Mouse (Mus musculus) monocyte, adult 5-6 weeks (primary cell): ENCODE results near the gene Fam83g. TPM values are rescaled to one million over a fixed set of nuclear protein-coding genes. Genes with fewer than 3 reads are reported as not detected.

Experiments
- ATAC-seq: fragments of 153-309, 156-312 bp; replicated peaks from 2 replicates; pipeline ENCODE4 v1.8.0; 2017; ENCODE audit warnings: mild to moderate bottlenecking; ENCODE audit not compliant: low TSS enrichment, insufficient number of reproducible peaks, severe bottlenecking, poor library complexity, low FRiP score
- total RNA-seq: library from RNA; stranded (forward); fragments of 200-1000, 200-491, 200-594 nt; gene quantifications from 3 replicates; pipeline ENCODE4 v1.2.3, GENCODE M21; 2017

Fam83g gene
- total RNA-seq, 1 experiment from 2014 or later, result not detected

- no peak for ATAC-seq
Measured at GRCm38 (mm10) chr11:61702494-61702893, 18.6 kb downstream of the Fam83g start.

DNA sequence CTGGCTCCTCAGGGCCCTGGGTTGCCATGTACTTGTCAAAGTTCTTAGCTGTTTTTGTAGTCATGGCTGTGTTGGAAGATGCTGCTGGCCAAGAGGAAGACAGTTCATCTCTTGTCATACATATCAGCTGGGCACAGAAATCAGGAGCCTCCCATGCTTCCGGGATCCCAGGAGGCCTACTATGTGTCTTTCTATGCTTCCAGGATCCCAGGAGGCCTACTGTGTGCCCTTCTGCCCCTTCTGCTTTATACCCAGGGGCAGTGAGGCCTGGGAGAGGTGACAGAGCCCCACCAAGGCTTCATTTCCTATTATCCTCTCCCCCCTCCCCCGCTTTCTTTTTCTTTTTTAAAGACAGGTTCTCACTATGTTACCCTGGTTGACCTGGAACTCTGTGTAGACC, 21.7 kb downstream of the Fam83g start:
- no peak for ATAC-seq

- no peak for ATAC-seq
Measured at GRCm38 (mm10) chr11:61706232-61706631, 22.3 kb downstream of the Fam83g start.

DNA sequence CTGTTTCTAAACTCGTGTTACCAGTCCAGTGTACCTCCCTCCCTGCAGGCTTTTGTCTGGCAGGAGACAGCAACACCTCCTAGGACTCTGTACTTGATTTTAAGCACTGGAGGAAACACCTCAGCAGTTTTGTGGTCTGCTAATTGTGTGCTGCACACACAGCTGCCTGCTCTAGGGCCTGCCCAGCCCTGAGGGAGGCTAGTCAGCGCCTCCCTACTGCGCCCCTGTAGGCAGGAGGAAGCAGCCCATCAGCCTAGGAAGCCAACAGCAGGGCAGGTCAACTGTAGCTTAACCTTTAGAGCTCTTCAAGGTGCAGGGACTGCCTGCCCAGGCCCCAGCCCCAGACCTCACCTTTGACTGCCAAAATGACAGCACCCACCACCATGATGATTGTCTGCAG, 25.0 kb downstream of the Fam83g start:
- ATAC-seq, result no peak

DNA sequence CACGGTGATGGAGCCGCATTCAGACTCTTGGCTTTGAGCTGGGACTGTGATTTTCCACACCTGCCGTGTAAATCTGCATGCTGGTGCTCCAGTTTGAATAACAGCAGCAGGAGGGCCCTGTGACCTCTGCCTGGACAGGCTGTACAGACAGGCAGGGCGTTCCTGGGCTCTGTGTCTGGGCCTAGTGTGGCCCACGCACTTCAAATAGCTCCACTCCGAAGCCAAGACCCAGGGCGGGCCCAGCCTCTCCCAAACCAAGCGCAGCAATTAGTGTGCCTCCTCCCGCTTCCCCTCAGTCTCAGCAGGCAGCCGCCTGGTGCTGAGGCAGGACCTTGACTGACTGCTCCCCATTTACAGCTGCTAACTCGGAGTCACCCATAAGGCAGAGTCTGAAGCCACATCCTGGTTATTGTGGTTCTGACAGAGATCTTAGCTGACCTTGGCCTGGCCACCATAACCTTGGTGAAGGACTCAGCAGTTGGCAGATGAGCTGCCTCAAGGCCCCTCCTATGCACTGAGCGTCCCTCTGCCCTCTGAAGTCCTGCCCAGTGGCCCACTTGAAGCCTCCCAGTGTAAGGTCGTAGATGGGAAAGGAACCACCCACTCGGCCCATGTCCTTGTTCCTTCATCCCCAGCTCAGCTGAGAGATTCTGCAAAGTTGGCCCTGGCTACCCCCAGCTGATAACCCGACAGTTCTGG, 29.4 kb downstream of the Fam83g start:
- ATAC-seq, result no peak

DNA sequence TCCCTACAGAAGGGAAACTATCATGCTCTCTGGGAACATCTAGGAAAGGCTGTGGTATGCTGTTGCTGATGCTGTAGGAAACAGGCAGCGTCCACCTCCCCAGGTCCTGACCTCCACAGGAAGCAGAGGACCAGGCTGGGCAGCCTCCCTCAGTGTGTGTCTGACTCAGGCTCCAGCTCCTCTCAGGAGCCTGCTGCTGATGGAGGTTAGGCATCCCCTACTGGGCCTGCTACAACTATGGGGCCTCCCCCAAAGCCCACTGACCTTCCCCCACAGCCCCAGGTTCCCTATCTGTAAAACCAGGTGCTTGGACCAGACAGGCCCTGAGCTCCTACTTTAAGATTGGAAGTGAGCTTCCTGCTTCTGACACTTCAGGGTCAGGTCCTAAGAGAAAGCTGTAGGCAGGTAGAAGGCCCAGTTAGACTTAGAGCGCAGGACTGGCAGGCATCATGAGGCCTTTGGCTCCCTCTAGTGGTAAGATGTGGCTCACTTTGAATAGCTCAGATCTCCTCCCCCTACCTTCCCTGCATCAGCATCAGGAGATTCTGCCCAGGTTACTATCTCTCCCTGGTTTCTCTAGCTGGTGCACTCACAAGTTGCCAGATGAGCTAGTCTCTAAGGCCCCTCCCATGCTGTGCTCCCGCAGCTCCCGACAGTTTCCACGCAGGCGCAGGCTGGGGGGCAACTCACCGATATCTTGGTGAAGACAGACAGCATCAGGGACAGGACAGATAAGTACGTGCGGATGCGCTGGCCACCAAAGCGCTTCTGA, 30.6 kb downstream of the Fam83g start:
- peak; percentile 60; the same call in 1 of the 2 replicates for ATAC-seq

DNA sequence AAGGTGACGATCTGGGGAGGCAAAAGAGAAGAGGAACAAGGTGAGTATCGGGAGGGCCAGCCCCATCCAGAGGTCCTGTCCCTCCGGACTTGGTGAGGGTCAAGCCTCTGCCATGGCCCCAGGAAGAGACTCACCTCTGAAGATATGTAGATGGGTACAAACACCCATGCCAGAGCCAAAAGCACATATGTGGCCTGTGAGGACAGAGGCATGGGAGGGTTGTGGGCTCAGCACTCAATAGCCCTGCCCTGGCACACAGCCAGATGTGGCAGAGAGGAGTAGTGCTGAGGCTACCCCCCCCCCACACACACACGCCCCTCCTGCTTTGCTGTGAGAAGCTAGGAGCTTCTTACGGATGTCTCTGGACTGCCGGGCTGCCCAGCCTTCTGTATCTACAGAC, 31.2 kb downstream of the Fam83g start:
- no peak for ATAC-seq

- ATAC-seq, result no peak
Measured at GRCm38 (mm10) chr11:61717990-61718389, 34.1 kb downstream of the Fam83g start.

DNA sequence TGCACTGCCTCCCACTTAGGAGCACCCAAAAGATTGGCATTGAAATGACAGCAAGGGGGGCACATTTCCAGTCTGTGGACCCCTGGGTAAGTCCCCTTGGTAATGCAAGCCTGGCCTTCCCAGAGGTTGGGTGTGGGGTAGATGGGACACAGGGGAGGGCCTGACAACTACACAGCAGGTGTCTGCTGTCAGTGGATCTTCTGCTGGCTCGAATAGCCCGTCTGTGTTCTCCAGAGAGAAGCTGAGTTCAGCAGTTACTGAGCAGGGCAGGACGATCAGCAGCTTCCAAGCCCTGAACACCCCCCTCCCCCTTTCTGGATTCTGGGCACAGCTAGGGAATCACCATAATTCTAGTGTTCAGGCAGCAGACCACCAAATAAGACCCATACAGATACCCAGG, 35.5 kb downstream of the Fam83g start:
- ATAC-seq, result no peak

- no peak for ATAC-seq
Measured at GRCm38 (mm10) chr11:61719826-61720225, 35.9 kb downstream of the Fam83g start.

- no peak for ATAC-seq
Measured at GRCm38 (mm10) chr11:61720636-61721035, 36.7 kb downstream of the Fam83g start, which contains the start of gene Slc5a10. Slc5a10 (minus strand) TSS chr11:61720826.

DNA sequence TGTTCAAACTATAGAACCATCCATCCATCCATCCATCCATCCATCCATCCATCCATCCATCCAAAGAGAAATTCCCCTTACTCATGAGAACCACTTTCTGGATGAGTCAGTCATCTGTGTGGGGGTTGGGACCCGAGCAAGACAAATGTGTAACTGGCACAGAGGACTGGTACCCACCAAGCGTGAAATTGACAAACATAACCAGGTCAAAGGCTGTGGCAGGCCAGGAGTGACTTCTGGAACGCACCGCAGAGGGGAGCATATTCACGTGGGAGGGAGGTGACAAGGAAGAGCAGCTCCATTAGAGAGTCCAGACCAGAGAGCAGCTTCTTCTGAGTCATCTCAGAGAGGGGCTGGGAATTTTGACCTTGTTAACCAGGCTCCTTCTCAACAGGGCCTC, 38.2 kb downstream of the Fam83g start:
- no peak for ATAC-seq

- no peak for ATAC-seq
Measured at GRCm38 (mm10) chr11:61728037-61728436, 44.1 kb downstream of the Fam83g start.

DNA sequence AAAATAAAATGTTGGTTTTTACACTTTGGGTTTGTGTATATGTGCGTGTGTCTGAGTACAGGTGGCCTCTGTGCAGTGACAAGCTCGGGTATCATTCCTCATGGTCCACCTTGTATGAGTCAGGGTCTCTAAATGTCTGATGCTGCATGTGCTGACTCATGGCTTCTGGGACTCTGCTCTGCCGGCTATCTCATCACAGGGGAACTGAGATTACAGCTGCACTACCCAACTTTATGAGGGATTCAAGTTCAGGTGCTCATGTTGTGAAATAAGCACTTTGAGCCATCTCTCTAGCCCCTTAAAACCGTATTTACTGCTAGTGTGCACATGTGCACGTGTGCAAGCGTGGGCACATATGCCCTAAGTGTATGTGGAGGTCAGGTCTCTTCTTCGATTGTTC, 48.8 kb downstream of the Fam83g start:
- no peak for ATAC-seq

DNA sequence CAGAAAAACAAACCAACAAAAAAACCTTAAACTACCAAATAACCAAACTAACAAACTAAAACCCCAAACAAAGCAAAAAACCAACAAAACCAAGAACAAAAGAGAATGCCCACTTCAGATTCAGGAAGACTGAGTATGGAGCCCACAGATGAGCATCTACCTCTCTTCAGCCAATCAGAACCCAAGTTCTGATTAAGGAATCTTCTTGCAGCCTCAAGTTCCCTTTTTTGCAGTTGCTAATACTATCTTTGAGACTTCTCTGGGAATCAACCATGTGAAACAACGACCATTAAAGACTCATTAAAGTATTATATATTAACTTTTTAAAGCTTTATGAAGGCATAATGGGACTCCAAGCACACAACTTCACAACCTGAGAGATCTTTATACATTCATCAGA, 53.4 kb downstream of the Fam83g start:
- no peak for ATAC-seq

- no peak for ATAC-seq
Measured at GRCm38 (mm10) chr11:61740500-61740899, 56.6 kb downstream of the Fam83g start.

DNA sequence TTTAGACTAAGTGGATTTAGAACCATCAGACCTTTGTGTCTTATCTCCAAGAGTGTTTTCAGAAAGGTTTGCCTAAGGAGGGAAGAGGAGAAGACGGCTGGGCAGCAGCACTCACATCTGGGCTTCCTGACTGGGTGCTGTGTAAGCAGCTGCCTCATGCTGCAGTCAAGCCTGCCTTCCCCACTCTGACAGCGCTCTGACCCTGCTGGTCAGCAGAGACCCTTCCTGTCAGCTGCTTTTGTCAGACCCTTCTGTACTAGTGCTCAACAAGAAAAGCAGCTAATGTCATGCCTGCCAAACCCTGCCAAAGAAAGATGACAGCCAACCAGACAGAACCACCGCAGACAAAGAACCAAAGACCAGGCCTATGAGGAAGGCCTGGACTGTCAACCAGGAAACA, 59.9 kb downstream of the Fam83g start:
- ATAC-seq, result no peak

- ATAC-seq, result no peak
Measured at GRCm38 (mm10) chr11:61744460-61744859, 60.6 kb downstream of the Fam83g start.

GRCm38 (mm10) chr11:61745781-61746180, 61.9 kb downstream of the Fam83g start:
- no peak for ATAC-seq

GRCm38 (mm10) chr11:61747161-61747560, 63.3 kb downstream of the Fam83g start:
- ATAC-seq, result no peak
